Comparison of ENCODE assay signal across 8 mouse cellular contexts in genomic region chr14:40947431-40948394, GRCm38 (mm10). TPM values are rescaled to one million over a fixed set of nuclear protein-coding genes. Genes with fewer than 3 reads are reported as not detected.
DNase-seq lines count a peak whose midpoint lies in the region; ATAC-seq and TF ChIP-seq lines count a peak whose summit lies in the region.

No protein-coding gene starts in this region.

- H3K9ac ChIP-seq in kidney, embryonic 15.5 days: no peak overlapping the region
- H3K9ac ChIP-seq in kidney, embryonic 14.5 days (ENCODE audit: low read depth, low read length): no peak overlapping the region
- no peak overlapping the region for H3K9ac ChIP-seq in midbrain, embryonic 14.5 days (replicated peaks; ENCODE audit: low read length)

- H3K4me3 ChIP-seq in kidney, embryonic 15.5 days (replicated peaks): no peak overlapping the region
- no peak overlapping the region for H3K4me3 ChIP-seq in kidney, embryonic 14.5 days (ENCODE audit: low read length)
- no peak overlapping the region for H3K4me3 ChIP-seq in embryonic facial prominence, embryonic 10.5 days
- no peak overlapping the region for H3K4me3 ChIP-seq in limb, embryonic 10.5 days
- H3K4me3 ChIP-seq in myocyte: no peak overlapping the region
- no peak overlapping the region for H3K4me3 ChIP-seq in midbrain, embryonic 14.5 days (replicated peaks; ENCODE audit: low read depth, low read length)

- H3K27ac ChIP-seq in kidney, embryonic 15.5 days: peak overlapping the region; percentile 75
- no peak overlapping the region for H3K27ac ChIP-seq in kidney, embryonic 14.5 days (ENCODE audit: low read depth, low read length)
- H3K27ac ChIP-seq in embryonic facial prominence, embryonic 10.5 days (replicated peaks): peak overlapping the region; percentile 63
- 0 out of 2 replicates have a peak overlapping the region, but pooled peaks have one; percentile 9 for H3K27ac ChIP-seq in limb, embryonic 10.5 days
- no peak overlapping the region for H3K27ac ChIP-seq in midbrain, embryonic 14.5 days (replicated peaks; ENCODE audit: low read depth, low read length)

- H3K36me3 ChIP-seq in kidney, embryonic 15.5 days: peaks cover 18% of the 10 kb centered on the region; the same call in 1 of the 2 replicates
- peaks cover 5% of the 10 kb centered on the region; the same call in 1 of the 2 replicates for H3K36me3 ChIP-seq in kidney, embryonic 14.5 days (ENCODE audit: control insufficient read depth, insufficient read depth, low read length)
- peaks cover 45% of the 10 kb centered on the region for H3K36me3 ChIP-seq in embryonic facial prominence, embryonic 10.5 days (replicated peaks)
- peaks cover 40% of the 10 kb centered on the region for H3K36me3 ChIP-seq in limb, embryonic 10.5 days
- H3K36me3 ChIP-seq in myocyte (ENCODE audit: control insufficient read depth, insufficient read depth): peaks cover 13% of the 10 kb centered on the region
- H3K36me3 ChIP-seq in midbrain, embryonic 14.5 days (ENCODE audit: control insufficient read depth, insufficient read depth, low read length): peaks cover 7% of the 10 kb centered on the region; the same call in 1 of the 2 replicates

- no peaks in the 10 kb centered on the region for H3K9me3 ChIP-seq in kidney, embryonic 15.5 days (replicated peaks)
- no peaks in the 10 kb centered on the region for H3K9me3 ChIP-seq in kidney, embryonic 14.5 days (ENCODE audit: control insufficient read depth, low read length)
- no peaks in the 10 kb centered on the region for H3K9me3 ChIP-seq in embryonic facial prominence, embryonic 10.5 days
- H3K9me3 ChIP-seq in limb, embryonic 10.5 days (replicated peaks): no peaks in the 10 kb centered on the region
- no peaks in the 10 kb centered on the region; the same call in 1 of the 2 replicates for H3K9me3 ChIP-seq in midbrain, embryonic 14.5 days (ENCODE audit: control insufficient read depth, low read length)

- WGBS in kidney, embryonic 15.5 days: 64% methylated on average over 14 of the region's 14 CpGs
- 63% methylated on average over 14 of the region's 14 CpGs for WGBS in kidney, embryonic 14.5 days
- WGBS in embryonic facial prominence, embryonic 10.5 days: 70% methylated on average over 14 of the region's 14 CpGs
- 79% methylated on average over 14 of the region's 14 CpGs for WGBS in limb, embryonic 10.5 days
- WGBS in midbrain, embryonic 14.5 days: 91% methylated on average over 14 of the region's 14 CpGs

- 0 out of 2 replicates have a peak overlapping the region, but pooled peaks have one; percentile 4 for H3K4me2 ChIP-seq in kidney, embryonic 15.5 days
- H3K4me2 ChIP-seq in kidney, embryonic 14.5 days (replicated peaks; ENCODE audit: low read depth, low read length): no peak overlapping the region
- peak overlapping the region; percentile 42 for H3K4me2 ChIP-seq in myocyte (ENCODE audit: low read depth)
- no peak overlapping the region for H3K4me2 ChIP-seq in midbrain, embryonic 14.5 days (ENCODE audit: low read length)

- ATAC-seq in kidney, embryonic 15.5 days (replicated peaks; ENCODE audit: low FRiP score): peak; percentile 69
- no peak; the same call in 1 of the 2 replicates for ATAC-seq in kidney, embryonic 14.5 days (ENCODE audit: low FRiP score, low TSS enrichment)
- ATAC-seq in midbrain, embryonic 14.5 days (ENCODE audit: low FRiP score, low TSS enrichment): no peak

- no peak for TF ChIP-seq POLR2A in myocyte (IDR thresholded peaks at IDR 0.05; ENCODE audit: insufficient read length, low read depth)

- H3ac ChIP-seq in myocyte (ENCODE audit: control insufficient read depth, insufficient read length): no peak overlapping the region

- H3K27me3 ChIP-seq in kidney, embryonic 15.5 days: no peaks in the 10 kb centered on the region
- no peaks in the 10 kb centered on the region for H3K27me3 ChIP-seq in kidney, embryonic 14.5 days (ENCODE audit: control insufficient read depth, insufficient read depth, low read length)
- no peaks in the 10 kb centered on the region for H3K27me3 ChIP-seq in embryonic facial prominence, embryonic 10.5 days (replicated peaks; ENCODE audit: low read depth, poor library complexity, severe bottlenecking)
- H3K27me3 ChIP-seq in limb, embryonic 10.5 days (ENCODE audit: low read depth, poor library complexity, severe bottlenecking): no peaks in the 10 kb centered on the region
- H3K27me3 ChIP-seq in myocyte (ENCODE audit: control insufficient read depth, insufficient read depth, insufficient read length): no peaks in the 10 kb centered on the region
- no peaks in the 10 kb centered on the region for H3K27me3 ChIP-seq in midbrain, embryonic 14.5 days (ENCODE audit: control insufficient read depth, insufficient read depth, low read length)

- peaks cover 46% of the 10 kb centered on the region for H3K4me1 ChIP-seq in kidney, embryonic 15.5 days
- H3K4me1 ChIP-seq in kidney, embryonic 14.5 days (ENCODE audit: control insufficient read depth, insufficient read depth, low read length): peaks cover 31% of the 10 kb centered on the region
- H3K4me1 ChIP-seq in embryonic facial prominence, embryonic 10.5 days: peaks cover 48% of the 10 kb centered on the region
- H3K4me1 ChIP-seq in limb, embryonic 10.5 days: peaks cover 39% of the 10 kb centered on the region
- 0 out of 2 replicates have a peak, but pooled peaks cover 7% of the 10 kb centered on the region for H3K4me1 ChIP-seq in midbrain, embryonic 14.5 days (ENCODE audit: control insufficient read depth, insufficient read depth, low read length)

- peak; percentile 36 for DNase-seq in embryonic facial prominence, embryonic 10.5 days (ENCODE audit: low spot score)
- no peak for DNase-seq in limb, embryonic 10.5 days (ENCODE audit: low spot score)
- no peak for DNase-seq in layer of hippocampus, adult 18-20 months (ENCODE audit: low spot score in 2 of 2)
- DNase-seq in embryo, embryonic 11 days: no peak
- no peak for DNase-seq in midbrain, embryonic 14.5 days

- peaks cover 91% of the 10 kb centered on the region for H3K79me2 ChIP-seq in myocyte (ENCODE audit: control insufficient read depth, insufficient read depth)

TF ChIP-seq in myocyte, 11 proteins besides CTCF, POLR2A, EP300 and RAD21:
- TF ChIP-seq MYOD1 (IDR thresholded peaks at IDR 0.05; ENCODE audit: control insufficient read depth in 1 of 3, insufficient read length in 2 of 3, low read depth in 2 of 3): no peak
- no peak for TF ChIP-seq TCF12 (IDR thresholded peaks at IDR 0.05; ENCODE audit: insufficient read depth, poor library complexity, severe bottlenecking)
- no peak for TF ChIP-seq SRF (IDR thresholded peaks at IDR 0.05; ENCODE audit: control insufficient read depth, insufficient read length, low read depth)
- no peak for TF ChIP-seq REST (IDR thresholded peaks at IDR 0.05; ENCODE audit: insufficient read depth, insufficient read length)

RNA-seq across cellular contexts. Expression of gene Tspan14, which starts 18.9 kb away (rescaled TPM):
- 109 and 112 TPM in 2 replicates for polyA plus RNA-seq in kidney, embryonic 15.5 days (2015; fragmentation: Nextera tagmentation; extraction: Ambion mirVana)
- 67.4 and 118 TPM in 2 replicates for polyA plus RNA-seq in kidney, embryonic 14.5 days (2014; fragmentation: Nextera tagmentation; extraction: Ambion mirVana)
- polyA plus RNA-seq in embryonic facial prominence, embryonic 10.5 days (2016; fragmentation: Nextera tagmentation; extraction: Ambion mirVana): 88.1 and 92.5 TPM in 2 replicates
- polyA plus RNA-seq in limb, embryonic 10.5 days (2016; fragmentation: Nextera tagmentation; extraction: Ambion mirVana): 75.3 and 77.6 TPM in 2 replicates
- 90.6 TPM for polyA plus RNA-seq in myocyte (2012; fragmentation: generic; extraction: Trizol)
- 10 to 100 TPM; 30.5 to 33.7 TPM for total RNA-seq in layer of hippocampus, adult 18-20 months (2021)
- 57.2 and 79.6 TPM in 2 replicates for polyA plus RNA-seq in midbrain, embryonic 14.5 days (2014; fragmentation: Nextera tagmentation; extraction: Ambion mirVana)

RNA-seq across cellular contexts. Expression of gene Sh2d4b, which starts 54.6 kb away (rescaled TPM):
- 0.85 and 0.92 TPM in 2 replicates for polyA plus RNA-seq in kidney, embryonic 15.5 days (2015; fragmentation: Nextera tagmentation; extraction: Ambion mirVana)
- polyA plus RNA-seq in kidney, embryonic 14.5 days (2014; fragmentation: Nextera tagmentation; extraction: Ambion mirVana): 0.57 and 0.65 TPM in 2 replicates
- polyA plus RNA-seq in embryonic facial prominence, embryonic 10.5 days (2016; fragmentation: Nextera tagmentation; extraction: Ambion mirVana): 0.40 and 0.57 TPM in 2 replicates
- polyA plus RNA-seq in limb, embryonic 10.5 days (2016; fragmentation: Nextera tagmentation; extraction: Ambion mirVana): 0.10 and 0.25 TPM in 2 replicates
- 0.23 TPM for polyA plus RNA-seq in myocyte (2012; fragmentation: generic; extraction: Trizol)
- 1 to 10 TPM in 1 of 2 experiments, under 1 TPM in 1; 0.91 to 1.7 TPM for total RNA-seq in layer of hippocampus, adult 18-20 months (2021)
- polyA plus RNA-seq in midbrain, embryonic 14.5 days (2014; fragmentation: Nextera tagmentation; extraction: Ambion mirVana): 1.9 and 2.6 TPM in 2 replicates

Comparison
In these comparisons a context has a peak if more than half of its experiments do, and no peak if none do; other contexts are left out.
1. H3K27ac ChIP-seq: peak in kidney, embryonic 15.5 days (single experiment), embryonic facial prominence, embryonic 10.5 days (single experiment) and limb, embryonic 10.5 days (single experiment); none in kidney, embryonic 14.5 days (single experiment) and midbrain, embryonic 14.5 days (single experiment).
2. H3K4me2 ChIP-seq: peak in kidney, embryonic 15.5 days (single experiment) and myocyte (single experiment); none in kidney, embryonic 14.5 days (single experiment) and midbrain, embryonic 14.5 days (single experiment).